Mouse (Mus musculus) heart, embryonic 12.5 days (tissue): ENCODE measurements around the gene Znrf4. TPM values are rescaled to one million over a fixed set of nuclear protein-coding genes. Genes with fewer than 3 reads are reported as not detected.
A peak's percentile ranks its signal among the peaks of the same experiment; 100 is the strongest.

ENCODE experiments used
- ATAC-seq: fragments of 200-750 bp; cut with Nextera tagmentation; 2 replicates; pipeline ENCODE4 v1.8.0; 2017; ENCODE audit warnings: moderate TSS enrichment, moderate library complexity; ENCODE audit not compliant: insufficient number of reproducible peaks, low FRiP score
- H3K27ac ChIP-seq: fragments of 300-500 bp; sonication (generic); 2 replicates; pipeline ENCODE4 v1.5.1; 2016; ENCODE audit warnings: mild to moderate bottlenecking, moderate library complexity; ENCODE audit not compliant: poor library complexity, severe bottlenecking
- H3K27me3 ChIP-seq: fragments of 300-500 bp; sonication (generic); replicated peaks from 2 replicates; pipeline ENCODE4 v1.6.1; 2016; ENCODE audit warnings: mild to moderate bottlenecking, moderate library complexity
- H3K36me3 ChIP-seq: fragments of 300-500 bp; sonication (generic); 2 replicates; pipeline ENCODE4 v1.6.1; 2016; ENCODE audit warnings: mild to moderate bottlenecking, moderate library complexity
- H3K4me1 ChIP-seq: fragments of 300-500 bp; sonication (generic); replicated peaks from 2 replicates; pipeline ENCODE4 v1.6.1; 2016; ENCODE audit warnings: mild to moderate bottlenecking
- H3K4me2 ChIP-seq: fragments of 300-500 bp; sonication (generic); 2 replicates; pipeline ENCODE4 v1.6.1; 2016; ENCODE audit warnings: mild to moderate bottlenecking, moderate library complexity
- H3K4me3 ChIP-seq: fragments of 300-500 bp; sonication (generic); 2 replicates; pipeline ENCODE4 v1.5.1; 2016; ENCODE audit warnings: mild to moderate bottlenecking
- H3K9ac ChIP-seq: fragments of 300-500 bp; sonication (generic); 2 replicates; pipeline ENCODE4 v1.6.1; 2016; ENCODE audit warnings: mild to moderate bottlenecking, moderate library complexity
- H3K9me3 ChIP-seq: fragments of 300-500 bp; sonication (generic); replicated peaks from 2 replicates; pipeline ENCODE4 v1.6.1; 2016; ENCODE audit warnings: mild to moderate bottlenecking, moderate library complexity
- WGBS: fragments of 180-500 bp; shearing (Covaris S2); methylation state at CpG from one replicate; pipeline ENCODE4 v1.1.7; 2016; 5-methylcytosine and 5-hydroxymethylcytosine counted together
- polyA plus RNA-seq: library from polyadenylated mRNA; unstranded; fragments of >200 nt; fragmentation: Nextera tagmentation; extraction: Ambion mirVana; gene quantifications from 2 replicates; pipeline ENCODE4 v1.2.1, GENCODE M21; 2016

Znrf4 gene
- not detected in 2 replicates for polyA plus RNA-seq

GRCm38 (mm10) chr17:56512310-56512709 is at the start of gene Znrf4:
Znrf4 (minus strand) TSS chr17:56512431.
- Histone ChIP-seq H3K27ac (no peak within 1 kb of the TSS), H3K36me3 (no peaks in the 10 kb centered on the region), H3K9me3 (peaks cover 14% of the 10 kb centered on the region; the same call in 1 of the 2 replicates), H3K4me2 (peak within 1 kb of the TSS; percentile 52), H3K27me3 (peaks cover 85% of the 10 kb centered on the region), H3K9ac (no peak within 1 kb of the TSS), H3K4me1 (peaks cover 10% of the 10 kb centered on the region), H3K4me3 (peak within 1 kb of the TSS; percentile 32)
- ATAC-seq = no peak
- WGBS = 59% methylated on average over 22 of the region's 22 CpGs

DNA sequence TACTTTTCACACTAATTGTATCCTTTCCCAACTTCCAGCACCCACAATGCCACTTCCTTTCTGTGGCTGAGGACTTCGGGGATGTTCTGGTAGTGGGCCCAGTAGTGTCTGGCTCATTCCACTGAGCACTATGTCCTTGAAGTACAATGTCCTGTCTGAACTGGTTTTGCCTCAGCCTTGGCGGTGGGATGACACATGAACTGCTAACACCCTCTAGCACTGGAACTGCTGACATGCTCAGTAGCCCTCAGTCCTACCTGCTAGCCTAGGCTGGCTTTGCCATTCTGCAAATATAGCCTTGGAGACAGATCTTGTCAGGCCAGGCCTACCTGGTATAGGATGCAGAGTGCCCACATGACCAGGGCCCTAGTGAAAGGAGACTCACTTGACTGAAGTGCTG is 49.6 kb upstream of the Znrf4 start:
- Histone ChIP-seq H3K9ac (no peak overlapping the region), H3K4me1 (no peaks in the 10 kb centered on the region), H3K27me3 (no peaks in the 10 kb centered on the region), H3K4me3 (no peak overlapping the region), H3K4me2 (no peak overlapping the region), H3K36me3 (peaks cover 61% of the 10 kb centered on the region), H3K9me3 (no peaks in the 10 kb centered on the region), H3K27ac (no peak overlapping the region)
- WGBS = 91% methylated on average over 2 of the region's 2 CpGs
- no peak for ATAC-seq

- ATAC-seq = no peak
- no peak overlapping the region for H3K4me3 ChIP-seq
- H3K27ac ChIP-seq = no peak overlapping the region
- no peak overlapping the region for H3K9ac ChIP-seq
- 62% methylated on average over 1 of the region's 1 CpGs for WGBS
- peaks cover 43% of the 10 kb centered on the region for H3K36me3 ChIP-seq
- H3K9me3 ChIP-seq = no peaks in the 10 kb centered on the region
- no peaks in the 10 kb centered on the region for H3K4me1 ChIP-seq
- no peak overlapping the region for H3K4me2 ChIP-seq
- H3K27me3 ChIP-seq = no peaks in the 10 kb centered on the region
Measured at GRCm38 (mm10) chr17:56560131-56560530, 47.9 kb upstream of the Znrf4 start.

- no peak overlapping the region for H3K27ac ChIP-seq
- no peak overlapping the region for H3K4me2 ChIP-seq
- no peak for ATAC-seq
- 65% methylated on average over 3 of the region's 3 CpGs for WGBS
- H3K4me3 ChIP-seq = no peak overlapping the region
- peaks cover 36% of the 10 kb centered on the region for H3K36me3 ChIP-seq
- H3K9ac ChIP-seq = no peak overlapping the region
- H3K4me1 ChIP-seq = no peaks in the 10 kb centered on the region
- H3K9me3 ChIP-seq = no peaks in the 10 kb centered on the region
- H3K27me3 ChIP-seq = no peaks in the 10 kb centered on the region
Measured at GRCm38 (mm10) chr17:56559386-56559785, 47.2 kb upstream of the Znrf4 start.

DNA sequence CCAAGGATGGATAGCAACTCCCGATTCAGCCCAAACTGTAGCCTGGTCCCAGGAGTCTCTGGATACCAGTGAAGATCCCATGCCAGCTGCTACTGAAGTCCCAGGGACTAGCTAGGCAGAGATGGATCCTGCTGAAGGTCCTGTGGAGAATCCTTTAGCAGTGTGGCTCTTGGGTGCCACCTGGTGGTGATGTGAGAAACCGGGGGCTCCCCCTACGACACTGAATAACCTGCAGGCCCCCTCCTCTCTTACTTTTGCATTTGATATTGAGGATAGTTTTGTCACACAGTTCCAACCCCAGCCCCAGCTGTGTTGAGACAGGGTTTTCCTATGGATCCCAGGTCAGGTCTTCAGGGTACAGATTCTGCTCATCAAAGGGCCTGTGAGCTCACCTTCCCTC is 46.2 kb upstream of the Znrf4 start:
- peaks cover 26% of the 10 kb centered on the region for H3K36me3 ChIP-seq
- 23% methylated on average over 3 of the region's 3 CpGs for WGBS
- no peaks in the 10 kb centered on the region for H3K4me1 ChIP-seq
- no peak overlapping the region for H3K4me2 ChIP-seq
- H3K9me3 ChIP-seq = no peaks in the 10 kb centered on the region
- no peak overlapping the region for H3K9ac ChIP-seq
- ATAC-seq = no peak
- H3K4me3 ChIP-seq = no peak overlapping the region
- no peak overlapping the region for H3K27ac ChIP-seq
- H3K27me3 ChIP-seq = peaks cover 4% of the 10 kb centered on the region; the same call in 1 of the 2 replicates

- Histone ChIP-seq H3K4me2 (no peak within 1 kb of the TSS), H3K4me3 (no peak within 1 kb of the TSS), H3K4me1 (no peaks in the 10 kb centered on the region), H3K36me3 (no peaks in the 10 kb centered on the region), H3K9me3 (no peaks in the 10 kb centered on the region), H3K27me3 (peaks cover 4% of the 10 kb centered on the region; the same call in 1 of the 2 replicates), H3K27ac (no peak within 1 kb of the TSS), H3K9ac (no peak within 1 kb of the TSS)
- no peak for ATAC-seq
- 70% methylated on average over 20 of the region's 20 CpGs for WGBS
Measured at GRCm38 (mm10) chr17:56554122-56554551, 41.9 kb upstream of the Znrf4 start, which contains the start of gene Gm20219. Gm20219 (minus strand) TSS chr17:56554387.

- Histone ChIP-seq H3K27me3 (peaks cover 4% of the 10 kb centered on the region; the same call in 1 of the 2 replicates), H3K4me1 (no peaks in the 10 kb centered on the region), H3K4me3 (no peak overlapping the region), H3K9ac (no peak overlapping the region), H3K4me2 (no peak overlapping the region), H3K27ac (no peak overlapping the region), H3K9me3 (no peaks in the 10 kb centered on the region), H3K36me3 (no peaks in the 10 kb centered on the region)
- 59% methylated on average over 5 of the region's 5 CpGs for WGBS
- ATAC-seq = no peak
Measured at GRCm38 (mm10) chr17:56552781-56553363, 40.6 kb upstream of the Znrf4 start.

- WGBS = 78% methylated on average over 6 of the region's 6 CpGs
- no peak for ATAC-seq
- Histone ChIP-seq H3K4me2 (no peak overlapping the region), H3K9me3 (no peaks in the 10 kb centered on the region), H3K9ac (no peak overlapping the region), H3K4me3 (no peak overlapping the region), H3K4me1 (peaks cover 4% of the 10 kb centered on the region; the same call in 1 of the 2 replicates), H3K27me3 (peaks cover 4% of the 10 kb centered on the region; the same call in 1 of the 2 replicates), H3K27ac (no peak overlapping the region), H3K36me3 (no peaks in the 10 kb centered on the region)
Measured at GRCm38 (mm10) chr17:56551841-56552581, 39.8 kb upstream of the Znrf4 start.

GRCm38 (mm10) chr17:56550784-56551475 is 38.7 kb upstream of the Znrf4 start:
- WGBS = 75% methylated on average over 12 of the region's 12 CpGs
- Histone ChIP-seq H3K4me2 (no peak overlapping the region), H3K4me3 (no peak overlapping the region)

DNA sequence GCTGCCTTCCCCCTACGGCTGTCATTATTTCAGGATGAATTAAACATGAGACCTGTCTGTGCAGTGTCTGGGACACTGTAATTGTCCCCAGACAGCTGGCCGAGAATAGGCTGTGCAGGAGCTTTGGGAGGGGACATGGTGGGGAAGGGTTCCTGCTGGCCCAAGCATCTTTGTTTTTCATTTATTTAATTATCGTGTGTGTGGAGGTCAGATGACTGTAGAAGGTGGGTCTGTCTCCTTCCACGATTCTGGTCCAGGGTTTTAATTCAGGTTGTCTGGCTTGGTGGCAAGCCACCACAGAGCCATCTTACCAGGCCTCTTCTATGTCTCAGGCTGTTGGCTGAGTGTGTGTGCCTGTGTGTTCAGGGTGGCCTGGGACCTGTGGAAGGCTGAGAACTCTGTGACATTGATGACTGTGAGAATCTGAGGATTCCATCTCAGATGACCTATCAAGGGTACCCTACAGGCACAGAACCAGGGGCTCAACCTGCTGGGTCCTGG is 36.4 kb upstream of the Znrf4 start:
- no peak overlapping the region for H3K4me2 ChIP-seq
- no peaks in the 10 kb centered on the region for H3K9me3 ChIP-seq
- H3K27me3 ChIP-seq = no peaks in the 10 kb centered on the region
- H3K9ac ChIP-seq = no peak overlapping the region
- H3K4me3 ChIP-seq = no peak overlapping the region
- 58% methylated on average over 4 of the region's 4 CpGs for WGBS
- H3K27ac ChIP-seq = no peak overlapping the region
- ATAC-seq = no peak
- peaks cover 5% of the 10 kb centered on the region; the same call in 1 of the 2 replicates for H3K4me1 ChIP-seq
- no peaks in the 10 kb centered on the region for H3K36me3 ChIP-seq

More at GRCm38 (mm10) chr17:56550784-56551475, 38.7 kb upstream of the Znrf4 start:
- Histone ChIP-seq H3K36me3 (no peaks in the 10 kb centered on the region), H3K4me1 (peaks cover 5% of the 10 kb centered on the region; the same call in 1 of the 2 replicates), H3K27me3 (peaks cover 4% of the 10 kb centered on the region; the same call in 1 of the 2 replicates), H3K9ac (no peak overlapping the region), H3K9me3 (no peaks in the 10 kb centered on the region), H3K27ac (no peak overlapping the region)
- ATAC-seq = no peak
